22 mouse cellular contexts compared by ENCODE assay signal in the genomic region with DNA sequence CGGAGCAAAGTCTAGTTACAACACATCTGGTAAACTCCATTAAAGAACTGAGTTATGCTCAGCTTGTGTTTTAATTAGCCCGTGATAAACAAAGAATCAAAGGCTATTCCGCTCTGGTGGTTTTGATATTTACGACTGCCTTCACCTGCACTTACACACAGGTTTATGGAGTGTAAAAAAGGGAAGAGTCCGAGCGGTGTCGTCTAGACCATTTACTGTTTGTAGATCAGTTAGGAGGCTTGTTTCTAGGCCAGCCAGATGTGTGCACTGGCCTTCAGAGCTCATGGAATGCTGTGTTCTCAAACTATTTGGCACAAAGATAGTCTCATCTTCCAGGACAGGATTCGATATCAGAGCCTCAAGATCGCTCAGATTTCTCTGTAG.
DNase-seq lines count a peak whose midpoint lies in the region; ATAC-seq and TF ChIP-seq lines count a peak whose summit lies in the region.
"Had no signal": no experiment of that assay in that cellular context is flagged by ENCODE, and none has a peak within 500 bp of the region (broad histone marks: within the 10 kb centered on the region; RNA-seq: fewer than 3 reads in every experiment).

No protein-coding gene starts in this region.

- 29% methylated on average over 9 of the region's 9 CpGs for WGBS in kidney, embryonic 15.5 days
- WGBS in kidney, postnatal 0 days = 25% methylated on average over 9 of the region's 9 CpGs
- 26% methylated on average over 9 of the region's 9 CpGs for WGBS in large intestine, adult 2 months

- H3K4me3 ChIP-seq in kidney, embryonic 15.5 days (replicated peaks) = no peak overlapping the region
- H3K4me3 ChIP-seq in kidney, postnatal 0 days (replicated peaks; ENCODE audit: low read depth, low read length) = no peak overlapping the region
- H3K4me3 ChIP-seq: embryonic facial prominence, embryonic 10.5 days; embryonic facial prominence, embryonic 12.5 days; forebrain, embryonic 13.5 days; forebrain, embryonic 15.5 days had no signal

- H3K36me3 ChIP-seq in kidney, embryonic 15.5 days = no peaks in the 10 kb centered on the region
- no peaks in the 10 kb centered on the region for H3K36me3 ChIP-seq in kidney, postnatal 0 days (ENCODE audit: insufficient read depth, low read length)
- H3K36me3 ChIP-seq: embryonic facial prominence, embryonic 10.5 days; embryonic facial prominence, embryonic 12.5 days; forebrain, embryonic 15.5 days; G1E had no signal

- 0 out of 2 replicates have a peak overlapping the region, but pooled peaks have one; percentile 10 for H3K27ac ChIP-seq in kidney, embryonic 15.5 days
- no peak overlapping the region for H3K27ac ChIP-seq in kidney, postnatal 0 days
- H3K27ac ChIP-seq: embryonic facial prominence, embryonic 10.5 days; embryonic facial prominence, embryonic 12.5 days; forebrain, embryonic 13.5 days; forebrain, embryonic 15.5 days had no signal

- no peak for TF ChIP-seq CTCF in kidney, postnatal 0 days (IDR thresholded peaks at IDR 0.05; ENCODE audit: low read depth)

- H3K4me1 ChIP-seq in kidney, embryonic 15.5 days = peaks cover 19% of the 10 kb centered on the region
- 0 out of 2 replicates have a peak, but pooled peaks cover 4% of the 10 kb centered on the region for H3K4me1 ChIP-seq in kidney, postnatal 0 days (replicated peaks; ENCODE audit: insufficient read depth, low read length)
- H3K4me1 ChIP-seq: embryonic facial prominence, embryonic 12.5 days; forebrain, embryonic 15.5 days had no signal

- no peak for DNase-seq in kidney, postnatal 4 days
- peak; percentile 82 for DNase-seq in kidney, postnatal 0 days (ENCODE audit: low spot score)
- DNase-seq in kidney, adult 18-20 months = no peak
- peak; percentile 38 for DNase-seq in large intestine, adult 2 months (ENCODE audit: low read depth, low spot score)
- DNase-seq: adrenal gland, adult 8-10 months; adrenal gland, postnatal 14 days; adrenal gland, postnatal 36 days; cerebellum, adult 11-12 months; cerebellum, adult 2 months; cerebellum, adult 9-10 months; cerebellum, postnatal 10 days; cerebellum, postnatal 25 days had no signal

- no peak overlapping the region for H3K9ac ChIP-seq in kidney, embryonic 15.5 days
- no peak overlapping the region for H3K9ac ChIP-seq in kidney, postnatal 0 days (ENCODE audit: low read depth, low read length)
- H3K9ac ChIP-seq: embryonic facial prominence, embryonic 12.5 days; forebrain, embryonic 13.5 days; forebrain, embryonic 15.5 days had no signal

- H3K27me3 ChIP-seq in kidney, embryonic 15.5 days = no peaks in the 10 kb centered on the region
- no peaks in the 10 kb centered on the region for H3K27me3 ChIP-seq in kidney, postnatal 0 days (ENCODE audit: insufficient read depth, low read length)
- H3K27me3 ChIP-seq: CH12.LX; embryonic facial prominence, embryonic 12.5 days; forebrain, embryonic 13.5 days; forebrain, embryonic 15.5 days had no signal

- H3K4me2 ChIP-seq in kidney, embryonic 15.5 days = no peak overlapping the region
- H3K4me2 ChIP-seq in kidney, postnatal 0 days (ENCODE audit: low read length) = no peak overlapping the region
- H3K4me2 ChIP-seq: embryonic facial prominence, embryonic 12.5 days; forebrain, embryonic 13.5 days; forebrain, embryonic 15.5 days had no signal

- no peaks in the 10 kb centered on the region for H3K9me3 ChIP-seq in kidney, embryonic 15.5 days (replicated peaks)
- no peaks in the 10 kb centered on the region for H3K9me3 ChIP-seq in kidney, postnatal 0 days (replicated peaks; ENCODE audit: low read length)
- H3K9me3 ChIP-seq: embryonic facial prominence, embryonic 12.5 days; forebrain, embryonic 13.5 days; forebrain, embryonic 15.5 days had no signal

- ATAC-seq in kidney, embryonic 15.5 days (replicated peaks; ENCODE audit: low FRiP score) = peak; percentile 72
- peak; percentile 66; the same call in 1 of the 2 replicates for ATAC-seq in kidney, postnatal 0 days (replicated peaks; ENCODE audit: low FRiP score, low read depth)
- no peak for ATAC-seq in CD4-positive, CD25-positive, alpha-beta regulatory T cell, adult 4 months
- ATAC-seq: activated CD4-positive, CD25-positive, alpha-beta regulatory T cell, adult 4 months; forebrain, embryonic 13.5 days; forebrain, embryonic 15.5 days; Patski had no signal

Comparison
In these comparisons a context has a peak if more than half of its experiments do, and no peak if none do; other contexts are left out.
1. DNase-seq: peak in kidney, postnatal 0 days (single experiment) and large intestine, adult 2 months (single experiment); none in kidney, postnatal 4 days (0 of 2) and kidney, adult 18-20 months (single experiment).